Mouse (Mus musculus): ENCODE measurements around the gene Npcd. TPM values are rescaled to one million over a fixed set of nuclear protein-coding genes. Genes with fewer than 3 reads are reported as not detected.

Npcd gene
- polyA plus RNA-seq, 1 experiment from 2014 or later = 0.60 TPM

GRCm38 (mm10) chr15:79774117-79775027 is 59.7 kb downstream of the Npcd start:
- Histone ChIP-seq H3K9me3 (no peaks in the 10 kb centered on the region), H3K4me3 (peak overlapping the region; percentile 89), H3K4me2 (replicated peaks) (peak overlapping the region; percentile 70), H3K9ac (peak overlapping the region; percentile 80), H3K36me3 (no peaks in the 10 kb centered on the region), H3K4me1 (peaks cover 15% of the 10 kb centered on the region), H3K27me3 (no peaks in the 10 kb centered on the region), H3K27ac (peak overlapping the region; percentile 55; the same call in 1 of the 2 replicates)
- peak; percentile 98 for ATAC-seq (ENCODE audit: insufficient number of reproducible peaks, insufficient read depth, low FRiP score, low TSS enrichment)
- under 1% methylated on average over 50 of the region's 50 CpGs for WGBS

GRCm38 (mm10) chr15:79770629-79771240 is 63.3 kb downstream of the Npcd start:
- Histone ChIP-seq H3K4me1 (peaks cover 15% of the 10 kb centered on the region), H3K9me3 (no peaks in the 10 kb centered on the region), H3K36me3 (no peaks in the 10 kb centered on the region), H3K27me3 (no peaks in the 10 kb centered on the region), H3K27ac (no peak overlapping the region), H3K9ac (no peak overlapping the region), H3K4me2 (replicated peaks) (no peak overlapping the region), H3K4me3 (no peak overlapping the region)
- ATAC-seq (ENCODE audit: insufficient number of reproducible peaks, insufficient read depth, low FRiP score, low TSS enrichment) = no peak
- 90% methylated on average over 21 of the region's 21 CpGs for WGBS

GRCm38 (mm10) chr15:79768302-79768701 is 65.7 kb downstream of the Npcd start:
- Histone ChIP-seq H3K36me3 (peaks cover 19% of the 10 kb centered on the region), H3K27ac (no peak overlapping the region), H3K4me2 (replicated peaks) (no peak overlapping the region), H3K4me3 (no peak overlapping the region), H3K9me3 (no peaks in the 10 kb centered on the region), H3K27me3 (no peaks in the 10 kb centered on the region), H3K4me1 (peaks cover 4% of the 10 kb centered on the region), H3K9ac (no peak overlapping the region)
- ATAC-seq (ENCODE audit: insufficient number of reproducible peaks, insufficient read depth, low FRiP score, low TSS enrichment) = no peak
- 65% methylated on average over 6 of the region's 6 CpGs for WGBS

GRCm38 (mm10) chr15:79767327-79767961 is 66.6 kb downstream of the Npcd start:
- Histone ChIP-seq H3K27ac (no peak overlapping the region), H3K9ac (no peak overlapping the region), H3K4me2 (replicated peaks) (no peak overlapping the region), H3K27me3 (no peaks in the 10 kb centered on the region), H3K9me3 (no peaks in the 10 kb centered on the region), H3K4me3 (no peak overlapping the region), H3K36me3 (peaks cover 27% of the 10 kb centered on the region), H3K4me1 (no peaks in the 10 kb centered on the region)
- ATAC-seq (ENCODE audit: insufficient number of reproducible peaks, insufficient read depth, low FRiP score, low TSS enrichment) = no peak
- WGBS = 88% methylated on average over 16 of the region's 16 CpGs

GRCm38 (mm10) chr15:79766586-79767071 is 67.4 kb downstream of the Npcd start:
- no peak for ATAC-seq (ENCODE audit: insufficient number of reproducible peaks, insufficient read depth, low FRiP score, low TSS enrichment)
- Histone ChIP-seq H3K27ac (no peak overlapping the region), H3K36me3 (peaks cover 33% of the 10 kb centered on the region), H3K9me3 (no peaks in the 10 kb centered on the region), H3K4me3 (no peak overlapping the region), H3K4me1 (no peaks in the 10 kb centered on the region), H3K27me3 (no peaks in the 10 kb centered on the region), H3K9ac (no peak overlapping the region), H3K4me2 (replicated peaks) (no peak overlapping the region)
- WGBS = 86% methylated on average over 10 of the region's 10 CpGs

GRCm38 (mm10) chr15:79766168-79766567 is 67.9 kb downstream of the Npcd start:
- ATAC-seq (ENCODE audit: insufficient number of reproducible peaks, insufficient read depth, low FRiP score, low TSS enrichment) = no peak
- no peak overlapping the region for H3K27ac ChIP-seq
- no peak overlapping the region for H3K4me3 ChIP-seq
- H3K9me3 ChIP-seq = no peaks in the 10 kb centered on the region
- H3K9ac ChIP-seq = no peak overlapping the region
- H3K36me3 ChIP-seq = peaks cover 33% of the 10 kb centered on the region
- no peak overlapping the region for H3K4me2 ChIP-seq (replicated peaks)
- H3K27me3 ChIP-seq = no peaks in the 10 kb centered on the region
- 69% methylated on average over 10 of the region's 10 CpGs for WGBS
- no peaks in the 10 kb centered on the region for H3K4me1 ChIP-seq

GRCm38 (mm10) chr15:79765361-79765760 is 68.7 kb downstream of the Npcd start:
- Histone ChIP-seq H3K27me3 (no peaks in the 10 kb centered on the region), H3K9me3 (no peaks in the 10 kb centered on the region), H3K4me1 (no peaks in the 10 kb centered on the region), H3K9ac (no peak overlapping the region), H3K36me3 (peaks cover 33% of the 10 kb centered on the region), H3K27ac (no peak overlapping the region), H3K4me2 (replicated peaks) (no peak overlapping the region), H3K4me3 (no peak overlapping the region)
- WGBS = 87% methylated on average over 2 of the region's 2 CpGs
- no peak for ATAC-seq (ENCODE audit: insufficient number of reproducible peaks, insufficient read depth, low FRiP score, low TSS enrichment)

GRCm38 (mm10) chr15:79764539-79765267 is 69.3 kb downstream of the Npcd start:
- peaks cover 33% of the 10 kb centered on the region for H3K36me3 ChIP-seq
- H3K9ac ChIP-seq = no peak overlapping the region
- H3K9me3 ChIP-seq = no peaks in the 10 kb centered on the region
- H3K4me3 ChIP-seq = no peak overlapping the region
- no peak overlapping the region for H3K27ac ChIP-seq
- H3K4me2 ChIP-seq (replicated peaks) = no peak overlapping the region
- no peak for ATAC-seq (ENCODE audit: insufficient number of reproducible peaks, insufficient read depth, low FRiP score, low TSS enrichment)
- WGBS = 86% methylated on average over 11 of the region's 11 CpGs
- H3K4me1 ChIP-seq = no peaks in the 10 kb centered on the region
- H3K27me3 ChIP-seq = no peaks in the 10 kb centered on the region

GRCm38 (mm10) chr15:79763601-79764246 is 70.3 kb downstream of the Npcd start:
- no peak overlapping the region for H3K4me2 ChIP-seq (replicated peaks)
- WGBS = 93% methylated on average over 7 of the region's 7 CpGs
- H3K9me3 ChIP-seq = no peaks in the 10 kb centered on the region
- no peak overlapping the region for H3K4me3 ChIP-seq
- H3K27me3 ChIP-seq = no peaks in the 10 kb centered on the region
- H3K27ac ChIP-seq = no peak overlapping the region
- no peak overlapping the region for H3K9ac ChIP-seq
- no peak for ATAC-seq (ENCODE audit: insufficient number of reproducible peaks, insufficient read depth, low FRiP score, low TSS enrichment)
- H3K36me3 ChIP-seq = peaks cover 33% of the 10 kb centered on the region
- no peaks in the 10 kb centered on the region for H3K4me1 ChIP-seq

GRCm38 (mm10) chr15:79763001-79763400 is 71.0 kb downstream of the Npcd start:
- H3K9me3 ChIP-seq = no peaks in the 10 kb centered on the region
- H3K4me3 ChIP-seq = no peak overlapping the region
- H3K36me3 ChIP-seq = peaks cover 33% of the 10 kb centered on the region
- 89% methylated on average over 9 of the region's 9 CpGs for WGBS
- H3K27ac ChIP-seq = no peak overlapping the region
- ATAC-seq (ENCODE audit: insufficient number of reproducible peaks, insufficient read depth, low FRiP score, low TSS enrichment) = no peak
- H3K4me1 ChIP-seq = no peaks in the 10 kb centered on the region
- H3K27me3 ChIP-seq = no peaks in the 10 kb centered on the region
- no peak overlapping the region for H3K9ac ChIP-seq
- H3K4me2 ChIP-seq (replicated peaks) = no peak overlapping the region

GRCm38 (mm10) chr15:79760956-79761355 is 73.1 kb downstream of the Npcd start:
- Histone ChIP-seq H3K9me3 (no peaks in the 10 kb centered on the region), H3K4me1 (no peaks in the 10 kb centered on the region), H3K9ac (no peak overlapping the region), H3K4me3 (no peak overlapping the region), H3K27ac (no peak overlapping the region), H3K4me2 (replicated peaks) (no peak overlapping the region), H3K36me3 (peaks cover 33% of the 10 kb centered on the region), H3K27me3 (no peaks in the 10 kb centered on the region)
- no peak for ATAC-seq (ENCODE audit: insufficient number of reproducible peaks, insufficient read depth, low FRiP score, low TSS enrichment)
- 82% methylated on average over 6 of the region's 6 CpGs for WGBS
